Mouse (Mus musculus) C2C12 (cell line): ENCODE results near the gene Tdg.

Source experiments
- CEBPB ChIP-seq: IDR thresholded peaks from one replicate; pipeline ENCODE4 v1.6.1; 2011; ENCODE audit warnings: low read depth, mild to moderate bottlenecking, control low read depth, moderate library complexity
- CTCF ChIP-seq: IDR thresholded peaks from one replicate; pipeline ENCODE4 v1.5.1; 2011; ENCODE audit not compliant: control insufficient read depth, insufficient read depth, insufficient read length
- MAX ChIP-seq: IDR thresholded peaks from one replicate; pipeline ENCODE4 v1.6.1; 2011; ENCODE audit warnings: mild to moderate bottlenecking, control low read depth
- MYOD1 ChIP-seq: IDR thresholded peaks from one replicate; pipeline ENCODE4 v1.6.1; 2011; ENCODE audit warnings: low read depth; ENCODE audit not compliant: control insufficient read depth, insufficient read length
- MYOG ChIP-seq: IDR thresholded peaks from one replicate; pipeline ENCODE4 v1.6.1; 2011; ENCODE audit not compliant: control insufficient read depth, insufficient read length; ENCODE audit errors: extremely low read depth
- USF1 ChIP-seq: IDR thresholded peaks from one replicate; pipeline ENCODE4 v1.6.1; 2011; ENCODE audit warnings: low read depth, mild to moderate bottlenecking, control low read depth, moderate library complexity

GRCm38 (mm10) chr10:82681639-82682038 is 52.0 kb downstream of the Tdg start:
- TF ChIP-seq CTCF (no peak), MAX (no peak), MYOG (no peak), MYOD1 (no peak), CEBPB (no peak), USF1 (no peak)
